Mouse (Mus musculus) liver, embryonic 16.5 days (tissue): ENCODE data around the gene Zbtb44. TPM values are rescaled to one million over a fixed set of nuclear protein-coding genes. Genes with fewer than 3 reads are reported as not detected.

Source experiments
- ATAC-seq: fragments of 200-750 bp; cut with Nextera tagmentation; 2 replicates; pipeline ENCODE4 v1.8.0; 2017; ENCODE audit warnings: low read depth, mild to moderate bottlenecking, moderate number of reproducible peaks, moderate library complexity
- H3K27ac ChIP-seq: fragments of 300-500 bp; sonication (generic); 2 replicates; pipeline ENCODE4 v1.5.1; 2014; ENCODE audit warnings: mild to moderate bottlenecking, low read length
- H3K27me3 ChIP-seq: fragments of 300-500 bp; sonication (generic); 2 replicates; pipeline ENCODE4 v1.6.1; 2014; ENCODE audit warnings: low read depth, low read length, mixed read lengths; ENCODE audit not compliant: control insufficient read depth, insufficient read depth
- H3K36me3 ChIP-seq: fragments of 300-500 bp; sonication (generic); 2 replicates; pipeline ENCODE4 v1.6.1; 2014; ENCODE audit warnings: mild to moderate bottlenecking; ENCODE audit not compliant: control insufficient read depth, insufficient read depth
- H3K4me1 ChIP-seq: fragments of 300-500 bp; sonication (generic); 2 replicates; pipeline ENCODE4 v1.6.1; 2014; ENCODE audit warnings: low read depth, low read length, mixed read lengths; ENCODE audit not compliant: control insufficient read depth
- H3K4me2 ChIP-seq: fragments of 300-500 bp; sonication (generic); 2 replicates; pipeline ENCODE4 v1.6.1; 2014; ENCODE audit warnings: low read depth, low read length, mixed read lengths
- H3K4me3 ChIP-seq: fragments of 300-500 bp; sonication (generic); 2 replicates; pipeline ENCODE4 v1.5.1; 2014; ENCODE audit warnings: low read depth, mild to moderate bottlenecking, low read length
- H3K9ac ChIP-seq: fragments of 300-500 bp; sonication (generic); 2 replicates; pipeline ENCODE4 v1.6.1; 2014; ENCODE audit warnings: low read depth, low read length
- H3K9me3 ChIP-seq: fragments of 300-500 bp; sonication (generic); replicated peaks from 2 replicates; pipeline ENCODE4 v1.6.1; 2016; ENCODE audit warnings: low read length; ENCODE audit not compliant: control insufficient read depth
- WGBS: fragments of 180-500 bp; shearing (Covaris S2); extraction: QIAGEN DNeasy Blood & Tissue Kit; methylation state at CpG from one replicate; pipeline ENCODE4 v1.1.7; 2014; ENCODE audit not compliant: insufficient replicate concordance; 5-methylcytosine and 5-hydroxymethylcytosine counted together
- polyA plus RNA-seq: library from polyadenylated mRNA; unstranded; fragments of >200 nt; fragmentation: Nextera tagmentation; extraction: Ambion mirVana; gene quantifications from 2 replicates; pipeline ENCODE4 v1.2.1, GENCODE M21; 2015

The Zbtb44 gene
- polyA plus RNA-seq, 1 experiment from 2014 or later: 6.3 TPM

GRCm38 (mm10) chr9:31080726-31081125 is 50.3 kb downstream of the Zbtb44 start:
- H3K27me3 ChIP-seq: peaks cover 4% of the 10 kb centered on the region; the same call in 1 of the 2 replicates
- H3K27ac ChIP-seq: no peak overlapping the region
- no peaks in the 10 kb centered on the region for H3K4me1 ChIP-seq
- H3K36me3 ChIP-seq: no peaks in the 10 kb centered on the region
- H3K4me2 ChIP-seq: no peak overlapping the region
- no peak overlapping the region for H3K9ac ChIP-seq
- 62% methylated on average over 6 of the region's 6 CpGs for WGBS
- ATAC-seq: no peak
- no peak overlapping the region for H3K4me3 ChIP-seq
- H3K9me3 ChIP-seq: no peaks in the 10 kb centered on the region

GRCm38 (mm10) chr9:31082054-31082666 is 51.7 kb downstream of the Zbtb44 start:
- no peak overlapping the region for H3K4me2 ChIP-seq
- H3K36me3 ChIP-seq: no peaks in the 10 kb centered on the region
- H3K4me3 ChIP-seq: no peak overlapping the region
- no peaks in the 10 kb centered on the region for H3K4me1 ChIP-seq
- peaks cover 4% of the 10 kb centered on the region; the same call in 1 of the 2 replicates for H3K27me3 ChIP-seq
- no peaks in the 10 kb centered on the region for H3K9me3 ChIP-seq
- no peak overlapping the region for H3K9ac ChIP-seq
- ATAC-seq: no peak
- 11% methylated on average over 15 of the region's 15 CpGs for WGBS
- no peak overlapping the region for H3K27ac ChIP-seq

- ATAC-seq: no peak
Observed at GRCm38 (mm10) chr9:31082771-31083170, 52.3 kb downstream of the Zbtb44 start.

GRCm38 (mm10) chr9:31085556-31085955 is 55.1 kb downstream of the Zbtb44 start:
- Histone ChIP-seq H3K36me3 (no peaks in the 10 kb centered on the region), H3K4me2 (no peak overlapping the region), H3K27ac (no peak overlapping the region), H3K4me1 (no peaks in the 10 kb centered on the region), H3K9me3 (no peaks in the 10 kb centered on the region), H3K9ac (no peak overlapping the region), H3K4me3 (no peak overlapping the region), H3K27me3 (peaks cover 4% of the 10 kb centered on the region; the same call in 1 of the 2 replicates)
- 49% methylated on average over 5 of the region's 5 CpGs for WGBS
- no peak for ATAC-seq

More at GRCm38 (mm10) chr9:31082771-31083170, 52.3 kb downstream of the Zbtb44 start:
- H3K4me1 ChIP-seq: no peaks in the 10 kb centered on the region
- peaks cover 4% of the 10 kb centered on the region; the same call in 1 of the 2 replicates for H3K27me3 ChIP-seq
- 66% methylated on average over 6 of the region's 6 CpGs for WGBS
- no peaks in the 10 kb centered on the region for H3K36me3 ChIP-seq
- no peak overlapping the region for H3K4me2 ChIP-seq
- H3K27ac ChIP-seq: no peak overlapping the region
- H3K9me3 ChIP-seq: no peaks in the 10 kb centered on the region
- no peak overlapping the region for H3K4me3 ChIP-seq
- no peak overlapping the region for H3K9ac ChIP-seq

GRCm38 (mm10) chr9:31086085-31086753 is 55.8 kb downstream of the Zbtb44 start:
- no peak overlapping the region for H3K9ac ChIP-seq
- H3K4me1 ChIP-seq: no peaks in the 10 kb centered on the region
- no peak overlapping the region for H3K4me3 ChIP-seq
- peaks cover 4% of the 10 kb centered on the region; the same call in 1 of the 2 replicates for H3K27me3 ChIP-seq
- ATAC-seq: no peak
- H3K9me3 ChIP-seq: no peaks in the 10 kb centered on the region
- H3K27ac ChIP-seq: no peak overlapping the region
- no peak overlapping the region for H3K4me2 ChIP-seq
- 20% methylated on average over 10 of the region's 10 CpGs for WGBS
- no peaks in the 10 kb centered on the region for H3K36me3 ChIP-seq

- H3K27me3 ChIP-seq: peaks cover 4% of the 10 kb centered on the region; the same call in 1 of the 2 replicates
- no peak for ATAC-seq
- 63% methylated on average over 7 of the region's 7 CpGs for WGBS
- H3K9me3 ChIP-seq: no peaks in the 10 kb centered on the region
- H3K4me1 ChIP-seq: no peaks in the 10 kb centered on the region
- H3K9ac ChIP-seq: no peak overlapping the region
- no peak overlapping the region for H3K4me2 ChIP-seq
- H3K36me3 ChIP-seq: no peaks in the 10 kb centered on the region
- H3K4me3 ChIP-seq: no peak overlapping the region
- no peak overlapping the region for H3K27ac ChIP-seq
Observed at GRCm38 (mm10) chr9:31086754-31087145, 56.3 kb downstream of the Zbtb44 start.

DNA sequence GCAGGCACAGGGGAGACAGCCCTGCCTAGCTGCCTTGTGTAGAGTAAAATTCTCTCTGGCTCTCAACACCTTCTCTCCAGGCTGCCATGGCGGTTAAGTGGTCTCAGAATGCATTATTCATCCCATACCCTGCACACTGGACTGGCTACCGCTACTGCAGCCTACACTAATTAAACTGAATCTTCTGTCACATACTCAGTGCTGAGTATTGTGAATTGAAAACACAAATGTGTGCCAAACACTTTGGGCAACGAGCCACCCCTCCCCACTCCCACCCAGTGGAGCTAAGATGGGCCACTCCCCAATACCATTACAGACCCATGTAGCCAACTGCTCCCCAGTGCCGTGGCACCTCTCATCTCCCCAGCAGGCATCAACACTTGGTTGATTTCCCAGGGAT is 57.0 kb downstream of the Zbtb44 start:
- no peak for ATAC-seq
- Histone ChIP-seq H3K9ac (no peak overlapping the region), H3K4me1 (no peaks in the 10 kb centered on the region), H3K9me3 (no peaks in the 10 kb centered on the region), H3K27ac (no peak overlapping the region), H3K36me3 (no peaks in the 10 kb centered on the region), H3K27me3 (peaks cover 4% of the 10 kb centered on the region; the same call in 1 of the 2 replicates), H3K4me3 (no peak overlapping the region), H3K4me2 (no peak overlapping the region)
- 61% methylated on average over 4 of the region's 4 CpGs for WGBS

GRCm38 (mm10) chr9:31088116-31088515 is 57.7 kb downstream of the Zbtb44 start:
- Histone ChIP-seq H3K36me3 (no peaks in the 10 kb centered on the region), H3K27me3 (peaks cover 2% of the 10 kb centered on the region; the same call in 1 of the 2 replicates), H3K4me3 (no peak overlapping the region), H3K27ac (no peak overlapping the region), H3K9ac (no peak overlapping the region), H3K4me2 (no peak overlapping the region), H3K9me3 (no peaks in the 10 kb centered on the region), H3K4me1 (no peaks in the 10 kb centered on the region)
- ATAC-seq: no peak
- 47% methylated on average over 3 of the region's 3 CpGs for WGBS

DNA sequence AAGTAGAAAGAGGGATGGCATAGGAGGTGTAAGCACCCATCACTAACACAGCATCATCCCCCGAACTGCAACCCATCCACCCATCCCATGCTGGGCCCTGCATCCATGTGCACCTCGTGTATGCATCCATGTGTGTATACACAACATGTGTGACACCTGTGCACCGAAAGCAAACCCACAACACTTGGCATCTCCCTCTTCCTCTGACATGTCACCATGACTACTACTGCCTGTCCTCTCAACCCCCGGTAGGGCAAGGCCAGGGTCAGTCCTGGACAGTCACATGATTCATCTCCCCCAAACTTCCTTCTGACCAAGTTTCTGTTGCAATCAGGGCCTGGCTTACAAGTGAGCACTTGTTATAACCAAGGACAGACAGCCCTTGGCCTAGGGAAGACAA is 58.4 kb downstream of the Zbtb44 start:
- no peaks in the 10 kb centered on the region for H3K4me1 ChIP-seq
- H3K9ac ChIP-seq: no peak overlapping the region
- H3K27me3 ChIP-seq: no peaks in the 10 kb centered on the region
- H3K4me2 ChIP-seq: no peak overlapping the region
- no peak for ATAC-seq
- no peak overlapping the region for H3K27ac ChIP-seq
- H3K4me3 ChIP-seq: no peak overlapping the region
- WGBS: 52% methylated on average over 4 of the region's 4 CpGs
- H3K36me3 ChIP-seq: no peaks in the 10 kb centered on the region
- no peaks in the 10 kb centered on the region for H3K9me3 ChIP-seq
